Mouse (Mus musculus): ENCODE results near the gene Qrich1. TPM values are rescaled to one million over a fixed set of nuclear protein-coding genes. Genes with fewer than 3 reads are reported as not detected.
"Not testable (repeated sequence)": the region's sequence is repeated elsewhere in the genome, so short reads cannot be mapped to it uniquely, and the experiment has no call there.

Qrich1 gene
- polyA plus RNA-seq, 1 experiment, result 145 TPM

- TF ChIP-seq POLR2A (IDR thresholded peaks at IDR 0.05; ENCODE audit: insufficient read depth, low read length), result no peak
- no peak for TF ChIP-seq EP300 (IDR thresholded peaks at IDR 0.05; ENCODE audit: insufficient read depth, low read depth, low read length)
- Histone ChIP-seq H3K27me3 (ENCODE audit: control insufficient read depth, insufficient read depth, low read length, poor library complexity, severe bottlenecking) (no peaks in the 10 kb centered on the region), H3K9ac (ENCODE audit: low read depth, poor library complexity, severe bottlenecking) (no peak overlapping the region), H3K36me3 (ENCODE audit: control insufficient read depth, insufficient read depth, low read length, poor library complexity, severe bottlenecking) (no peaks in the 10 kb centered on the region), H3K4me1 (ENCODE audit: control insufficient read depth, insufficient read depth, low read length) (peaks cover 11% of the 10 kb centered on the region), H3K9me3 (replicated peaks; ENCODE audit: control insufficient read depth, insufficient read depth, low read length, poor library complexity, severe bottlenecking) (no peaks in the 10 kb centered on the region), H3K27ac (ENCODE audit: insufficient read depth, low read length) (no peak overlapping the region), H3K4me3 (ENCODE audit: low read depth, low read length) (no peak overlapping the region)
Observed at GRCm38 (mm10) chr9:108591462-108591861, 74.9 kb downstream of the Qrich1 start.

GRCm38 (mm10) chr9:108594354-108594753 lies 77.7 kb downstream of the Qrich1 start:
- Histone ChIP-seq H3K4me1 (ENCODE audit: control insufficient read depth, insufficient read depth, low read length) (no peaks in the 10 kb centered on the region), H3K36me3 (ENCODE audit: control insufficient read depth, insufficient read depth, low read length, poor library complexity, severe bottlenecking) (no peaks in the 10 kb centered on the region), H3K27ac (ENCODE audit: insufficient read depth, low read length) (no peak overlapping the region), H3K9ac (ENCODE audit: low read depth, poor library complexity, severe bottlenecking) (no peak overlapping the region), H3K9me3 (replicated peaks; ENCODE audit: control insufficient read depth, insufficient read depth, low read length, poor library complexity, severe bottlenecking) (no peaks in the 10 kb centered on the region), H3K4me3 (ENCODE audit: low read depth, low read length) (no peak overlapping the region), H3K27me3 (ENCODE audit: control insufficient read depth, insufficient read depth, low read length, poor library complexity, severe bottlenecking) (no peaks in the 10 kb centered on the region)
- TF ChIP-seq EP300 (IDR thresholded peaks at IDR 0.05; ENCODE audit: insufficient read depth, low read depth, low read length), result no peak
- TF ChIP-seq CTCF (IDR thresholded peaks at IDR 0.05; ENCODE audit: low read depth, low read length), result no peak
- TF ChIP-seq POLR2A (IDR thresholded peaks at IDR 0.05; ENCODE audit: insufficient read depth, low read length), result no peak

GRCm38 (mm10) chr9:108596998-108597764 lies 80.6 kb downstream of the Qrich1 start, which contains the start of gene P4htm:
Gene P4htm (minus strand): TSS chr9:108597667.
- no peaks in the 10 kb centered on the region for H3K27me3 ChIP-seq (ENCODE audit: control insufficient read depth, insufficient read depth, low read length, poor library complexity, severe bottlenecking)
- H3K27ac ChIP-seq (ENCODE audit: insufficient read depth, low read length), result no peak within 1 kb of the TSS
- H3K4me3 ChIP-seq (ENCODE audit: low read depth, low read length), result peak within 1 kb of the TSS; percentile 68
- H3K9me3 ChIP-seq (replicated peaks; ENCODE audit: control insufficient read depth, insufficient read depth, low read length, poor library complexity, severe bottlenecking), result no peaks in the 10 kb centered on the region
- H3K9ac ChIP-seq (ENCODE audit: low read depth, poor library complexity, severe bottlenecking), result peak within 1 kb of the TSS; percentile 76
- TF ChIP-seq CTCF (IDR thresholded peaks at IDR 0.05; ENCODE audit: low read depth, low read length), result no peak
- no peak for TF ChIP-seq POLR2A (IDR thresholded peaks at IDR 0.05; ENCODE audit: insufficient read depth, low read length)
- TF ChIP-seq EP300 (IDR thresholded peaks at IDR 0.05; ENCODE audit: insufficient read depth, low read depth, low read length), result no peak
- H3K36me3 ChIP-seq (ENCODE audit: control insufficient read depth, insufficient read depth, low read length, poor library complexity, severe bottlenecking), result no peaks in the 10 kb centered on the region
- H3K4me1 ChIP-seq (ENCODE audit: control insufficient read depth, insufficient read depth, low read length), result no peaks in the 10 kb centered on the region

GRCm38 (mm10) chr9:108599021-108599566 lies 82.5 kb downstream of the Qrich1 start:
- H3K4me3 ChIP-seq (ENCODE audit: low read depth, low read length), result no peak overlapping the region
- H3K36me3 ChIP-seq (ENCODE audit: control insufficient read depth, insufficient read depth, low read length, poor library complexity, severe bottlenecking), result peaks cover 8% of the 10 kb centered on the region
- no peak overlapping the region for H3K9ac ChIP-seq (ENCODE audit: low read depth, poor library complexity, severe bottlenecking)
- peaks cover under 1% of the 10 kb centered on the region for H3K4me1 ChIP-seq (ENCODE audit: control insufficient read depth, insufficient read depth, low read length)
- no peaks in the 10 kb centered on the region for H3K27me3 ChIP-seq (ENCODE audit: control insufficient read depth, insufficient read depth, low read length, poor library complexity, severe bottlenecking)
- no peak for TF ChIP-seq CTCF (IDR thresholded peaks at IDR 0.05; ENCODE audit: low read depth, low read length)
- no peak for TF ChIP-seq POLR2A (IDR thresholded peaks at IDR 0.05; ENCODE audit: insufficient read depth, low read length)
- no peak for TF ChIP-seq EP300 (IDR thresholded peaks at IDR 0.05; ENCODE audit: insufficient read depth, low read depth, low read length)
- H3K9me3 ChIP-seq (replicated peaks; ENCODE audit: control insufficient read depth, insufficient read depth, low read length, poor library complexity, severe bottlenecking), result no peaks in the 10 kb centered on the region
- no peak overlapping the region for H3K27ac ChIP-seq (ENCODE audit: insufficient read depth, low read length)

- H3K4me1 ChIP-seq (ENCODE audit: control insufficient read depth, insufficient read depth, low read length), result peaks cover 3% of the 10 kb centered on the region
- TF ChIP-seq POLR2A (IDR thresholded peaks at IDR 0.05; ENCODE audit: insufficient read depth, low read length) (no peak), CTCF (IDR thresholded peaks at IDR 0.05; ENCODE audit: low read depth, low read length) (no peak), EP300 (IDR thresholded peaks at IDR 0.05; ENCODE audit: insufficient read depth, low read depth, low read length) (no peak)
- H3K27ac ChIP-seq (ENCODE audit: insufficient read depth, low read length), result no peak overlapping the region
- H3K36me3 ChIP-seq (ENCODE audit: control insufficient read depth, insufficient read depth, low read length, poor library complexity, severe bottlenecking), result peaks cover 11% of the 10 kb centered on the region
- no peak overlapping the region for H3K9ac ChIP-seq (ENCODE audit: low read depth, poor library complexity, severe bottlenecking)
- H3K4me3 ChIP-seq (ENCODE audit: low read depth, low read length), result no peak overlapping the region
- H3K9me3 ChIP-seq (replicated peaks; ENCODE audit: control insufficient read depth, insufficient read depth, low read length, poor library complexity, severe bottlenecking), result no peaks in the 10 kb centered on the region
- H3K27me3 ChIP-seq (ENCODE audit: control insufficient read depth, insufficient read depth, low read length, poor library complexity, severe bottlenecking), result no peaks in the 10 kb centered on the region
Observed at GRCm38 (mm10) chr9:108600011-108600410, 83.4 kb downstream of the Qrich1 start.

GRCm38 (mm10) chr9:108601986-108602385 lies 85.4 kb downstream of the Qrich1 start:
- H3K9ac ChIP-seq (ENCODE audit: low read depth, poor library complexity, severe bottlenecking), result no peak overlapping the region
- H3K36me3 ChIP-seq (ENCODE audit: control insufficient read depth, insufficient read depth, low read length, poor library complexity, severe bottlenecking), result peaks cover 19% of the 10 kb centered on the region
- H3K4me1 ChIP-seq (ENCODE audit: control insufficient read depth, insufficient read depth, low read length), result peaks cover 3% of the 10 kb centered on the region
- H3K9me3 ChIP-seq (replicated peaks; ENCODE audit: control insufficient read depth, insufficient read depth, low read length, poor library complexity, severe bottlenecking), result no peaks in the 10 kb centered on the region
- H3K27ac ChIP-seq (ENCODE audit: insufficient read depth, low read length), result no peak overlapping the region
- H3K27me3 ChIP-seq (ENCODE audit: control insufficient read depth, insufficient read depth, low read length, poor library complexity, severe bottlenecking), result no peaks in the 10 kb centered on the region
- TF ChIP-seq CTCF (IDR thresholded peaks at IDR 0.05; ENCODE audit: low read depth, low read length), result no peak
- no peak for TF ChIP-seq POLR2A (IDR thresholded peaks at IDR 0.05; ENCODE audit: insufficient read depth, low read length)
- no peak for TF ChIP-seq EP300 (IDR thresholded peaks at IDR 0.05; ENCODE audit: insufficient read depth, low read depth, low read length)
- no peak overlapping the region for H3K4me3 ChIP-seq (ENCODE audit: low read depth, low read length)

- not testable (repeated sequence) for H3K4me1 ChIP-seq (ENCODE audit: control insufficient read depth, insufficient read depth, low read length); H3K9me3 ChIP-seq (replicated peaks; ENCODE audit: control insufficient read depth, insufficient read depth, low read length, poor library complexity, severe bottlenecking); H3K27me3 ChIP-seq (ENCODE audit: control insufficient read depth, insufficient read depth, low read length, poor library complexity, severe bottlenecking); H3K27ac ChIP-seq (ENCODE audit: insufficient read depth, low read length); H3K9ac ChIP-seq (ENCODE audit: low read depth, poor library complexity, severe bottlenecking); H3K4me3 ChIP-seq (ENCODE audit: low read depth, low read length)
- H3K36me3 ChIP-seq (ENCODE audit: control insufficient read depth, insufficient read depth, low read length, poor library complexity, severe bottlenecking), result peaks cover 75% of the 10 kb centered on the region
Observed at GRCm38 (mm10) chr9:108607929-108608328, 91.3 kb downstream of the Qrich1 start.
